In the genomic region with DNA sequence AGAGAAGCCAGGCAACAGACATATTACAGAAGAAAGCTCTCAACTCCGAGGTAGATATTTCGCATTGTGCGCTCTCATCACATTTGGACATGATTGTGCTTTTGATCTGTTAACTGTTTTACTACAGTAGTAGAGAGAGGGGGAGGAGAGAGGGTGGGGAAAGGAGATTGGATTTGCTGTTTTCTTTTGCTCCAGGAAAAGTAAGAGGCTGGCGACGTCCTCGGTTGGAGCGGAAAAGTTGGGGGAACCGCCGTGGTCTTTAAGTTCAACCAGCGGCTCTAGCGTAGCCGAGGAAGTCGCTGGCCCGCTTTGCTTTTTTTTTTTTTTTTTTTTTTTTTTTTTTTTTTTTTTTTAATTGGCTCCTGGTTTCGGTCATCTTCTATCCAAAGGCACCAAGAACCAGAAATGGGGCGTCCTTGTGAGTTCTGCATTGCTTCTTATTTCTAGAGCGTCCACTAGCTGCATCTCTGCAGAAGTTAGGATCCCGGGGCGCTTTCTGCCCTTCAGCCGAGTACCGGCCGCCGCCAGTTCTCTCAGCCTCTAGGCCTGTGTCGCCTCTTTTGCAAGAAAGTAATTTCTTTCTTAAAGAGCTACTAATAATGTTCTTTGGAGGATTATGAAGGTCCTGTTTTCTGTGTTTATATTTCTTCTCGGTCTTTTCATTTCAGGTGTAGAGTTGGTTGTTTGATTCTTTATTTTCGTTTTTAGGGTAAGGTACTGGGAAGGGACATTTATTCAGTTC, we compare ENCODE assay signal across 11 mouse cellular contexts. TPM values are rescaled to one million over a fixed set of nuclear protein-coding genes. Genes with fewer than 3 reads are reported as not detected.
DNase-seq lines count a peak whose midpoint lies in the region; ATAC-seq and TF ChIP-seq lines count a peak whose summit lies in the region.
"Had no signal": no experiment of that assay in that cellular context is flagged by ENCODE, and none has a peak within 500 bp of the region (broad histone marks: within the 10 kb centered on the region; RNA-seq: fewer than 3 reads in every experiment).

No protein-coding gene starts in this region.

- peaks cover 14% of the 10 kb centered on the region for H3K4me1 ChIP-seq in embryonic facial prominence, embryonic 12.5 days
- H3K4me1 ChIP-seq in hindbrain, embryonic 15.5 days (replicated peaks) = peaks cover 28% of the 10 kb centered on the region
- peaks cover 18% of the 10 kb centered on the region for H3K4me1 ChIP-seq in olfactory bulb, adult 2 months (ENCODE audit: control insufficient read depth, insufficient read depth, low read length)

- H3K4me3 ChIP-seq in embryonic facial prominence, embryonic 12.5 days = peak overlapping the region; percentile 31
- H3K4me3 ChIP-seq in hindbrain, embryonic 15.5 days = peak overlapping the region; percentile 39
- peak overlapping the region; percentile 56 for H3K4me3 ChIP-seq in olfactory bulb, adult 2 months (ENCODE audit: insufficient read depth, low read depth, low read length)

- H3K36me3 ChIP-seq in embryonic facial prominence, embryonic 12.5 days = no peaks in the 10 kb centered on the region
- no peaks in the 10 kb centered on the region for H3K36me3 ChIP-seq in hindbrain, embryonic 15.5 days

- no peaks in the 10 kb centered on the region for H3K9me3 ChIP-seq in embryonic facial prominence, embryonic 12.5 days
- no peaks in the 10 kb centered on the region for H3K9me3 ChIP-seq in hindbrain, embryonic 15.5 days

- no peak for TF ChIP-seq CTCF in olfactory bulb, adult 2 months (IDR thresholded peaks at IDR 0.05; ENCODE audit: insufficient read depth, low read depth, low read length)

- H3K9ac ChIP-seq in embryonic facial prominence, embryonic 12.5 days = no peak overlapping the region; the same call in 1 of the 2 replicates
- peak overlapping the region; percentile 43 for H3K9ac ChIP-seq in hindbrain, embryonic 15.5 days

- no peak for TF ChIP-seq POLR2A in olfactory bulb, adult 2 months (IDR thresholded peaks at IDR 0.05; ENCODE audit: insufficient read depth, low read depth, low read length)

- 0 out of 2 replicates have a peak overlapping the region, but pooled peaks have one; percentile 60 for H3K27ac ChIP-seq in embryonic facial prominence, embryonic 12.5 days
- H3K27ac ChIP-seq in hindbrain, embryonic 15.5 days (replicated peaks) = peak overlapping the region; percentile 87
- peak overlapping the region; percentile 92 for H3K27ac ChIP-seq in olfactory bulb, adult 2 months (ENCODE audit: insufficient read depth, low read depth, low read length)

- H3K27me3 ChIP-seq in embryonic facial prominence, embryonic 12.5 days = peaks cover 67% of the 10 kb centered on the region
- peaks cover 32% of the 10 kb centered on the region for H3K27me3 ChIP-seq in hindbrain, embryonic 15.5 days

- H3K4me2 ChIP-seq in embryonic facial prominence, embryonic 12.5 days (replicated peaks) = peak overlapping the region; percentile 13; the same call in 1 of the 2 replicates
- peak overlapping the region; percentile 42 for H3K4me2 ChIP-seq in hindbrain, embryonic 15.5 days

- DNase-seq in kidney, postnatal 4 days = peak; percentile 31 to 53
- DNase-seq in kidney, postnatal 36 days = no peak
- DNase-seq in adrenal gland, postnatal 4 days (ENCODE audit: low spot score in 2 of 2) = no peak
- DNase-seq in gastrocnemius, adult 8-10 months (ENCODE audit: low spot score in 2 of 2) = no peak
- no peak for DNase-seq in urinary bladder, postnatal 36 days (ENCODE audit: low spot score in 2 of 2)
- DNase-seq: adrenal gland, adult 8-10 months had no signal

- WGBS in embryonic facial prominence, embryonic 12.5 days = under 1% methylated on average over 26 of the region's 26 CpGs
- WGBS in hindbrain, embryonic 15.5 days = 4% methylated on average over 26 of the region's 26 CpGs
- 6% methylated on average over 26 of the region's 26 CpGs for WGBS in olfactory bulb, adult 2 months

- no peak for ATAC-seq in embryonic facial prominence, embryonic 12.5 days (ENCODE audit: insufficient number of reproducible peaks, insufficient read depth, low FRiP score, low TSS enrichment)
- no peak for ATAC-seq in hindbrain, embryonic 15.5 days (ENCODE audit: low FRiP score, low read depth)
- ATAC-seq: CD4-positive, CD25-positive, alpha-beta regulatory T cell, adult 4 months had no signal

RNA-seq across cellular contexts. Expression of a gene that starts 3.2 kb away (rescaled TPM):
- polyA plus RNA-seq in embryonic facial prominence, embryonic 12.5 days (2016; fragmentation: Nextera tagmentation; extraction: Ambion mirVana) = 11.4 and 13.5 TPM in 2 replicates
- polyA plus RNA-seq in hindbrain, embryonic 15.5 days (2015; fragmentation: Nextera tagmentation; extraction: Ambion mirVana) = 18.3 and 19.2 TPM in 2 replicates
- not detected in 2 replicates for polyA plus RNA-seq in olfactory bulb, adult 2 months (2012; ENCODE audit: insufficient read depth, insufficient read length, low replicate concordance, missing spikeins)
- total RNA-seq in adrenal gland, postnatal 4 days (2021) = 1 to 10 TPM in 1 of 2 experiments, under 1 TPM in 1; 0.92 to 1.5 TPM
- under 1 TPM in 1 of 4 experiments, not detected in 3; 0.13 TPM for total RNA-seq in gastrocnemius, adult 8-10 months (2022)
- total RNA-seq: common myeloid progenitor, adult 5-6 weeks had no signal
- polyA plus RNA-seq: CD4-positive, CD25-positive, alpha-beta regulatory T cell, adult 4 months had no signal

Comparison
In these comparisons a context has a peak if more than half of its experiments do, and no peak if none do; other contexts are left out.
1. DNase-seq: peak in kidney, postnatal 4 days (2 of 2); none in kidney, postnatal 36 days (0 of 2), adrenal gland, postnatal 4 days (0 of 2), gastrocnemius, adult 8-10 months (0 of 2) and urinary bladder, postnatal 36 days (0 of 2).
2. Peak in every context shown above with its lines, with median percentiles within 50 percentile points of each other: H3K27ac ChIP-seq and H3K4me3 ChIP-seq.